Comparison of ENCODE assay signal across 8 mouse cellular contexts in the genomic region with DNA sequence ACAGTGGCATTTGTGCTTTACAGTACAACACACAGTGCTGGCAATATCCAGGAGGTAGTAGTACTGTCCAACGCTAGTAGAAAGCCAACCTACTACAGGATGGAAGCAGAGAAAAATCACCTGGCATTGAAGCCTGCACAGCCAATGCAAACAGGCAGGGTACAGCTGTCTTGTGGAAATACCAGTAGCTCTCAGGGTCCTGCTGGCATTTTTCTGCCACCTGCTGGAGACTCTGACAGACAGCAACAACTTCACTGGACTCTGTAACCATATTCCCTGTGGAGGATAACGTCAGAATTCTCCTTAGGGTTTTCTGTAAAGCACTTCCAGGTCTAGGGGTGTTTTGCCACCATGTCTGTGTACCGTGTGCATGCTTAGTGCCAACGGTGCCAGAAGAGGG. TPM values are rescaled to one million over a fixed set of nuclear protein-coding genes. Genes with fewer than 3 reads are reported as not detected.
DNase-seq lines count a peak whose midpoint lies in the region; ATAC-seq and TF ChIP-seq lines count a peak whose summit lies in the region.

No protein-coding gene starts in this region.

- 80% methylated on average over 4 of the region's 4 CpGs for WGBS in kidney, embryonic 14.5 days
- 87% methylated on average over 4 of the region's 4 CpGs for WGBS in thymus, adult 2 months

- H3K4me3 ChIP-seq in kidney, embryonic 14.5 days (ENCODE audit: low read length), result no peak overlapping the region
- no peak overlapping the region for H3K4me3 ChIP-seq in thymus, adult 2 months (ENCODE audit: control insufficient read depth, insufficient read depth, low read length)

- ATAC-seq in kidney, embryonic 14.5 days (ENCODE audit: low FRiP score, low TSS enrichment), result no peak

- H3K4me2 ChIP-seq in kidney, embryonic 14.5 days (replicated peaks; ENCODE audit: low read depth, low read length), result no peak overlapping the region

- H3K27ac ChIP-seq in kidney, embryonic 14.5 days (ENCODE audit: low read depth, low read length), result no peak overlapping the region
- no peak overlapping the region for H3K27ac ChIP-seq in thymus, adult 2 months (ENCODE audit: control insufficient read depth, insufficient read depth, low read length)

- H3K9me3 ChIP-seq in kidney, embryonic 14.5 days (ENCODE audit: control insufficient read depth, low read length), result no peaks in the 10 kb centered on the region

- no peaks in the 10 kb centered on the region for H3K27me3 ChIP-seq in kidney, embryonic 14.5 days (ENCODE audit: control insufficient read depth, insufficient read depth, low read length)
- H3K27me3 ChIP-seq in thymus, adult 2 months (ENCODE audit: control insufficient read depth, insufficient read depth, low read length), result no peaks in the 10 kb centered on the region
- H3K27me3 ChIP-seq in splenic B cell, adult 2 months (ENCODE audit: control insufficient read depth, insufficient read depth, low read length, poor library complexity, severe bottlenecking), result no peaks in the 10 kb centered on the region

- H3K36me3 ChIP-seq in kidney, embryonic 14.5 days (ENCODE audit: control insufficient read depth, insufficient read depth, low read length), result peaks cover 98% of the 10 kb centered on the region
- peaks cover 83% of the 10 kb centered on the region for H3K36me3 ChIP-seq in thymus, adult 2 months (ENCODE audit: control insufficient read depth, insufficient read depth, low read length)
- peaks cover 6% of the 10 kb centered on the region for H3K36me3 ChIP-seq in splenic B cell, adult 2 months (ENCODE audit: control insufficient read depth, insufficient read depth, low read length, poor library complexity, severe bottlenecking)

- no peaks in the 10 kb centered on the region for H3K4me1 ChIP-seq in kidney, embryonic 14.5 days (ENCODE audit: control insufficient read depth, insufficient read depth, low read length)
- no peaks in the 10 kb centered on the region for H3K4me1 ChIP-seq in thymus, adult 2 months (replicated peaks; ENCODE audit: control insufficient read depth, insufficient read depth, low read length)

- no peak overlapping the region for H3K9ac ChIP-seq in kidney, embryonic 14.5 days (ENCODE audit: low read depth, low read length)

- DNase-seq in kidney, adult 18-20 months, result peak; percentile 11
- DNase-seq in thymus, adult 2 months, result peak; percentile 11
- no peak for DNase-seq in thymus, postnatal 0 days (ENCODE audit: low spot score)
- DNase-seq in brain, adult 2 months (ENCODE audit: low read depth, low spot score), result peak; percentile 51
- peak; percentile 28 for DNase-seq in splenic B cell, adult 2 months (ENCODE audit: low read depth, low spot score)
- DNase-seq in cerebellum, adult 9-10 months, result no peak
- DNase-seq in gastrocnemius, adult 8-10 months (ENCODE audit: low spot score in 2 of 2), result no peak

- TF ChIP-seq POLR2A in thymus, adult 2 months (IDR thresholded peaks at IDR 0.05; ENCODE audit: control insufficient read depth, extremely low read depth, insufficient read depth, low read length, poor library complexity), result no peak

- TF ChIP-seq CTCF in thymus, adult 2 months (IDR thresholded peaks at IDR 0.05; ENCODE audit: borderline replicate concordance, control insufficient read depth, extremely low read depth, insufficient read depth, low read length, poor library complexity), result no peak

RNA-seq across cellular contexts. Expression of gene Zdhhc16, which starts 19.0 kb away (rescaled TPM):
- polyA plus RNA-seq in kidney, embryonic 14.5 days (2014; fragmentation: Nextera tagmentation; extraction: Ambion mirVana), result 60.9 and 68.9 TPM in 2 replicates
- 162 and 176 TPM in 2 replicates for polyA plus RNA-seq in thymus, adult 2 months (2012; rRNA removed)
- polyA plus RNA-seq in thymus, postnatal 0 days (2015; fragmentation: Nextera tagmentation; extraction: Ambion mirVana), result 67.3 and 67.8 TPM in 2 replicates
- total RNA-seq in gastrocnemius, adult 8-10 months (2022), result 10 to 100 TPM; 21.3 to 24.1 (median 23.2) TPM

RNA-seq across cellular contexts. Expression of gene Exosc1, which starts 19.1 kb away (rescaled TPM):
- polyA plus RNA-seq in kidney, embryonic 14.5 days (2014; fragmentation: Nextera tagmentation; extraction: Ambion mirVana), result 90.8 and 99.0 TPM in 2 replicates
- 20.3 and 20.5 TPM in 2 replicates for polyA plus RNA-seq in thymus, adult 2 months (2012; rRNA removed)
- polyA plus RNA-seq in thymus, postnatal 0 days (2015; fragmentation: Nextera tagmentation; extraction: Ambion mirVana), result 86.9 and 90.8 TPM in 2 replicates
- total RNA-seq in gastrocnemius, adult 8-10 months (2022), result 10 to 100 TPM; 16.0 to 21.6 (median 18.6) TPM

RNA-seq across cellular contexts. Expression of gene Mms19, which starts 28.7 kb away (rescaled TPM):
- polyA plus RNA-seq in kidney, embryonic 14.5 days (2014; fragmentation: Nextera tagmentation; extraction: Ambion mirVana), result 33.4 and 42.3 TPM in 2 replicates
- polyA plus RNA-seq in thymus, adult 2 months (2012; rRNA removed), result 142 TPM in 2 replicates
- polyA plus RNA-seq in thymus, postnatal 0 days (2015; fragmentation: Nextera tagmentation; extraction: Ambion mirVana), result 28.0 and 31.2 TPM in 2 replicates
- 10 to 100 TPM in 2 of 4 experiments, 1 to 10 TPM in 2; 9.1 to 14.1 (median 9.8) TPM for total RNA-seq in gastrocnemius, adult 8-10 months (2022)

RNA-seq across cellular contexts. Expression of gene Ubtd1, which starts 29.3 kb away (rescaled TPM):
- 23.1 and 29.8 TPM in 2 replicates for polyA plus RNA-seq in kidney, embryonic 14.5 days (2014; fragmentation: Nextera tagmentation; extraction: Ambion mirVana)
- 27.3 and 36.9 TPM in 2 replicates for polyA plus RNA-seq in thymus, adult 2 months (2012; rRNA removed)
- 15.4 and 16.0 TPM in 2 replicates for polyA plus RNA-seq in thymus, postnatal 0 days (2015; fragmentation: Nextera tagmentation; extraction: Ambion mirVana)
- 10 to 100 TPM; 15.0 to 17.5 (median 15.8) TPM for total RNA-seq in gastrocnemius, adult 8-10 months (2022)

RNA-seq across cellular contexts. Expression of gene Pgam1, which starts 40.6 kb away (rescaled TPM):
- 604 and 682 TPM in 2 replicates for polyA plus RNA-seq in kidney, embryonic 14.5 days (2014; fragmentation: Nextera tagmentation; extraction: Ambion mirVana)
- 187 and 200 TPM in 2 replicates for polyA plus RNA-seq in thymus, adult 2 months (2012; rRNA removed)
- 251 and 275 TPM in 2 replicates for polyA plus RNA-seq in thymus, postnatal 0 days (2015; fragmentation: Nextera tagmentation; extraction: Ambion mirVana)
- 10 to 100 TPM; 11.0 to 34.9 (median 15.0) TPM for total RNA-seq in gastrocnemius, adult 8-10 months (2022)

Comparison
In these comparisons a context has a peak if more than half of its experiments do, and no peak if none do; other contexts are left out.
1. DNase-seq: peak in kidney, adult 18-20 months (single experiment), thymus, adult 2 months (single experiment), brain, adult 2 months (single experiment) and splenic B cell, adult 2 months (single experiment); none in thymus, postnatal 0 days (single experiment), cerebellum, adult 9-10 months (single experiment) and gastrocnemius, adult 8-10 months (0 of 2).